Mouse (Mus musculus): ENCODE data around the gene Gm19935.

Gm19935 gene

DNA sequence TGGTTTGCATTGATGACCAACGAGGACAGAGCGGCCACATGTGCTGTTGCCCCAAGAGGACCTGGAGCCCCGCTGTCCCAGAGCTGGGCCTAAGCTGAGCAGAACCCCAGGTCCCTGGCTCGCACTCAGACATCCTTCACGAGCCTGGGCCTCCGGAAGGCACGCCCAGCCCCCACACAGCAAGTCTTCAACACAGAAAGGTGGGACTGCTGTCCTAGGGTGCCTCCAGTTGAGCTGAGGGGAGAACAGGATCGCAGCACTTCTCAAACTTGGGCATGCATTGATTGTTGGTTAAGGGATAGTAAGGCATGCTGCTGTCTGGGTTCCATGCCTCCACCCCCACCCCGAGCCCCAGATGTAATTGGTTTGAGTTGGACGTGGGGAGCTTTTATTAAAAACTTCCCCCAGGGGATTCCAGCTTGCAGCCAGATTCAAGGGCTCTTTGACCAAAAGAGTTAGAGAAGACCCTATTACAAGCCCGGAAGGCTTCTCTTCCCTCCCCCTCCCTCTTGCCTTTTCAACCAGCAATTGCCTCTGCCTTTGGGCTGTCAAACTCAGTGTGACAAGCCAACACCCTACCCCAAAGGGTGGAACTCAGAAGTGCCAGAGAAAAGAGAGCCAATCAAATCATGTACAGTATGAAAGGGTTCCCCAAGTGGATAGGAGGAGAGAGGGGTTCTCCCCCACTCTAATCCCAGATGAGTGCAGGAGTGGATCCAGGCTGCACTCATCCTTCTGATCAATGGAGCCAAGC lies 12.0 kb upstream of the Gm19935 start:
- peak; percentile 17 for DNase-seq

DNA sequence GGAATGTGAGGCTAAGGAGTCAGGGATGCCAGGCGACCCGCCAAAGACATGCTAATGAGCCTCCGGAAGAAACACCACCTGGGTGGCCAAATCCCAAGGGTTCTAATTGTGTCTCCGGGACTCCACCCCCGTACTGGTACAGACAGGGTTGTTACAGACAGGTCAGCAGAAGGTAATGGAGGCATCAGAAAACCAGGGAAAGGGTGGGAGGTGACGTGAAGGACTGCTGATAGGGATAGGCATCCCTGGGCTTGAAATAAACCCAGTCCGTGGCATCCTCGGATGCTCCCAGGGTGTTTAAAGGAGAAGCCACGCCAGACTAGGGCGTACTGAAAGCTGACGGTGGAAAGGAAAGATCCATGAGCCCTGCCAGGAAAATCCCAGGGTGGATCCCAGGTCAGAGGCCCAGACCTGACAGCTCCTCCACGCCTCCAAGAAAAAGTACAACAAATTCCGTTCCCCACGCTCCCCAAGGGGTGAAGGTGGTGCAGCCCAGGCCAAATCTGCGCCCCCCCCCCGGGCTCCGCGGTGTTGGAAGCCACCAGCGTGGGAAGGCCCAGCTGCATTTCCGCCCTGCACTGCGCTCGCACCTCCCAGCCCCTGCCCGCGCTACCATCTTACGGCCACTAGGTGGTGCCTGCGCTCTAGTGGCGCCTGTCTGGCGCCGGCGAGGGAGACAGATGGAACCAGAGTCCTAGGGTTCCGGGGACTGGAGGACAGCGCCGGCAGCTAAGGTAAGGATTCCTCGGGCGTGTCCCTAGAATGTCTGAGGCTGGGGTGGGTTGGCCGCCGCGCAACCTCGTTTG lies 11.2 kb upstream of the Gm19935 start, which contains the start of gene Chd9:
Gene Chd9 (plus strand): TSS at position 172 of the 806 bp plus-strand sequence.
- DNase-seq, result peak; percentile 95

DNA sequence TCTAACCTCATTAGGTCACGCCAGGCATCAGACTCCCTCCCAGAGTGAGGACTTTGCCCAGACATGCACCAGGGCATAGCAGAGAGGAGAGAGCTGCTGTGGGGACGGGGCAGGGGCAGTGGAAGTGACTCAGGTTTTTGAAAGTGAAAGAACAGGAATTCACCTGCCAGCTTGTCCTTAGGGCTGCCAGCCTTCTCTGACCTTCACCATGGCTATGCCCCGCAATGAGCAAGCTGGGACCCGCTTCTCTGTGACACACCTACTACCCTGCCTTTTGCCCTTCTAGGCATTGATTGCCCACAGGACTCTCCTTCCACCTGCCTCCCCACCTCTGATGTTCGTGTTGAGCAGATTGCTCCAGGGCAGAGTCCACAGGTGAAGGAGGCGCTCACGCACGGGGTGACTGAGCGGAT lies 8.3 kb upstream of the Gm19935 start:
- DNase-seq, result peak; percentile 71

DNA sequence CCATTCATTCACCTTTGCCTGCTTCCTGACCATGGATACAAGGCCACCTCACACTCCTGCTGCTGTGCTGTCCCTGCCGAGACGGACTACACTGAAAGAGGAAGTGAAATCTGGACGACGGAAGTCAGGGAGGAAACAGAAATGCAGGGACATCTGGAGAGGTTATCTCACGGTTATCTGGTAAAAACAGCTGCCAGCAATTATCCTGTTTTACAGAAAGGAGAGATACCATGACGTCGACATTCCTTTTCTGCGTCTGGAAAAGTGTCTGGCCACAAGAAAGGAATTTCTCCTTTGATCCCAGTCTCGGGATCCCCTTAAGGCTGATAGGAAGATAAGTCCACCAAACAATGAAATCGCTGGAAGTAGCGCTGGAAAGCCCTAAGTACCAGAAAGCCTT lies 5.2 kb upstream of the Gm19935 start:
- DNase-seq, result peak; percentile 49

DNA sequence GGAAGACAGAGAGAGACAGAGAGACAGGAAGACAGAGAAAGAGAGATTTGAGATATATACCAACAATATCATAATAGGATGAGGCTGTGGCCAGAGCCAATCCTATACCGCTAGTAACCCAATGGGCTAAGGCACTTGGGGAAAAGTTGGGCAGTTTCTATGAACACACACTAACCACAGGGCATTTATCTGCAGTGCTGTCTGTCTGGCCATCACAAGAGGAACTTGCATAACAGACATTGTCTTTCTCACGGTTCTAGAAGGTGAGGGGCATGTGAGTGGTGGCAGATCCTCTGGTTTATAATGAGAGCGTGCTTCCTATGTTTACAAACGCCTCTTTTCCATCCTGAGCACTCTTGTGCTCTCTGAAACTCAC lies 3.1 kb upstream of the Gm19935 start:
- no peak for DNase-seq

DNA sequence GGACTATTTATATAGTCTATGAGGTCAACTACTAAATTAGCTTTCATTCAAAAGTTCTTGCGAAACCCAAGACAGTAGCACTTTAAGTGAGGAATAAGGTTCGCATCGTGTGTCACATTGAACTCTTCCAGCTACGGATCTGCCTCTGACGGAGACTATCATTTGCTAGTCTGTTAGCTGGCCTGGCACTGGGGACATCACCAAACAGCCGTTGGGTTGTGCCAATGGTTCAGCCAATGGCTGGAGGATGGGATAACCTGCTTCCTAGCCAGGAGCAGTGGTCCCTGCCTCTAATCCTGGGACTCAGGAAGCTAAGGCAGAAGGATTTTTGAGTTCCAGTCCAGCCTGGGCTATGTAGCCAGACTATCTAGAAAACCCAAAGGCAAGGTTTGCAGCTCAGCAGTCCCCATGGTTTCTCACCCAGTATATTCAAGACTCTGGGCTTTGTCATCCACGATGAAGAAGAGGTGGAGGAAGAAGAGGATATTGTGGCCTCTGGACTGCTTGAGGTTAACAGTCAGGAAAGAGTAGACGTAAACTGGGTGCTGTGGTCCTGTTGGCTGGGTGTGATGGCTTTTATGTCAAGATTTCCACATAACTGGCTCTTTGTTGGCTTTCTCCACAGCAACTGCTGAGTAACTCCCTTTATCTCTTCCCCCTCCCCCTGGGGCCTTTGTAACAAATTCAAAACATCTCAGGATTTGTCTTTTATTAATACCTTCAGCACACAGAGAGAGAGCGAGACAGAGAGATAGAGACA lies 2.5 kb upstream of the Gm19935 start:
- no peak for DNase-seq

DNA sequence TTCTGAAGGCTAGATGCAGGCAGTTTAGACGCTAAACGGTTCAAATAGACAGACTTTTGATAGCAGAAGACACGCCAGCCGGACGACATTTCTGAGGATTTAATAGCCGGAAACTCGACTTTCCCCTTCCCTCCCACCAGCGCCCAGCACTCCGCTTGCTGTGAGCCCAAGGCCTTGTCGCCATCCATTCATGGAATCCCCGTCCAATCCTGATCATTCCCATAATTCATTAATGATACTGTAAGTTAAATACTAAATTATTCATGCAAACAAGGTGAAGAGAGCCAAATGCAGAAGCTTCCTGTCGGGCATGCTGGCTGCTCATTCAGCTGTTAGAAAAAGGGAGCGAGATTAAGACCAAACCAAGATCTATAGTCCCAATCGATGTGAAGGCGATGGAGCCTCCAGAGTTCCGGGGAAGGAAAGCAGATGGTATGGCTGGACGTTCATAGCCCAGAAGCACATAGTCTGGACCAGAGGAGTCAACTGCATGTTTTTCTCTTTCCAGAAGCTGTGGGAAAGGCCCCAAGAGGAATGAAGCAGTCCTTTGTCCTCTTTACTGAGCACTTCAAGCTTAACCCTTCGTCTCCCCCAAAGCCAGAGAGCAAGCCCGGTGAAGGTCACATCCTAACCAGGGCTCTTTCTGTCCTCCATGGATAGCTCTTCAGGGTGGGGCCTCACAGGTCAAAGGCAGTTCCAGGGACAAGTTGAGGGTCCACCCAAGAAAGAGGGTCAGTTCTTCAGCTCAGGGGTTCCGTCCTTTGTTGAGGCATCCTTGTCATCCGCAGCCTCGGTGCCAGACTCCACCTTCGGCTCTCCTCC lies 921 bp downstream of the Gm19935 start:
- DNase-seq, result no peak

DNA sequence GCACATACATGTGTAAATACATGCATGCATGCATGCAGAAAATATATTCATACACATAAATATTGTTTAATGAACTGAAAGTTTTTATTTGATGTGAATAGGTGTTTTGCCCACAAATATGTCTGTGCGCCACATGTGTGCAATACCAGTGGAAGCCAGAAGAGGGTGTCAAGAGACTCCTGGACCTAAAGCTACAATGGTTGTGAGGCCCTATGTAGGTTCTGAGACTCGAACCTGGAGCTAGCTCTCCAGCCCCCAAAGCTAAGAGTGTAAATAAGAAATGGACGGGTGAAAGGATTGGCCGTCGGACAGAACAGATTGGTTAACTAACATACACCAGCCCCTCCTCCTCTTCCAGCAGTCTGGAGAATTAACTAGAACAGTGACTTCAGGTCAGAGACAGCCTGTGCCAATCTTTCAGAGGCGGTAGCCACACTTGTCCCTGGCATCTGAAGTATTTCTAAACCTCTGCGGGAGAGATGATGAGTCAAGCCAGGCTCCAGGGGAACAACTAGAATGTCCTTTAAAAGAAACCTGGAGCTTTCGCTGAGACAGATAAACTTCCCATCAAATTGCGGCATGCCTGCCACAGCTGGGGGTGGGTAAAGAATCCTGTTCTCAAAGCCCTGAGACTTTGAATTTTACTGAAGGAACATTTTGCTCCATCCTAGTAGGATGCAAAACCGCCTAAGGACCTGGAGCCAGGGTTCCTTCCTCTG lies 3.4 kb downstream of the Gm19935 start:
- no peak for DNase-seq

DNA sequence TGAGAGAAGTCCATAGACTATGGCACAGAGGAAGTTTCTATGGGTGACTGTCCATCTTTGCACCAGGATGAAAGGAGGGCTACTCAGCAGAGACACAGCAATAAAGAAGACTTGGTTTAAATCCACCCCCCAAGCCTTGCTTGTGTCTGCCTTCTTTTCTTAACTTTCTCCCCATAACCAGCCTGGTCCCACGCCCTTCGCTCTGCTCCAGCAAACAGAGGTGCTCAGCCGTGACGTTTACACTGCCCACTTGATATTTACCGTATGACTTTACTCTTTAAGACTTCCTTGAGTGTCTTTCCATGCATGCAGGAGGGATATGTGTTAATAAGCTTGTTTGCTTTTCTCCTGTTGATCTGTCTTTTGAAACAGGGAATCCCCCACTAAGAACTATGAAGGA lies 17.7 kb downstream of the Gm19935 start:
- peak; percentile 19 for DNase-seq

DNA sequence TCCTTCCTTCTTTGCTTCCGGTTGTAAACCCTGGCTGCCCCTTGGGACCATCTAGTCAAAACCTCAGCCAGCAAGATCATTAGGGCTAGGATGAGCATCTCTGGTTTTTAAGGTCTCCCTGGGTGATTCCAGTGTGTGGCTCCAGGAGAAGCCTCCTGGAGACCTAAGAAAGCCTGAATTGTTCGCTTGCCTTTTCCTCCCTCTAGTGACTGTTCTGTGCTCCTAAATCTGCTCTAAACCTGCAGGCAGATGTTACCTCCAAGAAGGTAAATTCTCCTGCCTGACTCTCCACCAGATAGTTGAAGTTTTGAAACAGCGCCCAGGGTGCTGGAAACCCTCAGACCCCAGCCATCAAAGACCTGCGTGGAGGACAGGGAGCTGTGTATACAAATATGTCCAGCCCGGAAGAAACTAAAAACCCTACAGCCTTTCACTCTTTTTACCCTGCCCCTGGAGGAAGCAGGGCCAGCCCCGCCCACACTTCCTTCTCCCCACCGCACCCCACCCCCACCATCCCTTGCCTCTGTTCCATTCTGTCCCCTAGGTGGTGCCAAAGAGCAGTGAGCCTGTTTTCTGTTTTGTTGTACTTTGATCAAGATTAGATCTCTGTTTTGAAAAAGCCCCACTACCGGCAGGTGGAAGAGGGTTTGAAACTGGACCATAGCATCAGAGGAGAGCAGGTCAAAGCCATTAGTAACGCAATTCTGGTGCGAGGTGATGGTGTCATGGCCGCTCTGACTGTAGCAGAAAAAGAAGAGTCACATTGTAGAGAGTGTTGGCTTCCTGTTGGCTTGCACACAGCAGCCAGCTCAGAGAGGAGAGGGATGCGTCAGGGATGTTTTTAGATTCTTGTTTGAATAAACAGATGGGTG lies 22.0 kb downstream of the Gm19935 start:
- DNase-seq, result peak; percentile 84

DNA sequence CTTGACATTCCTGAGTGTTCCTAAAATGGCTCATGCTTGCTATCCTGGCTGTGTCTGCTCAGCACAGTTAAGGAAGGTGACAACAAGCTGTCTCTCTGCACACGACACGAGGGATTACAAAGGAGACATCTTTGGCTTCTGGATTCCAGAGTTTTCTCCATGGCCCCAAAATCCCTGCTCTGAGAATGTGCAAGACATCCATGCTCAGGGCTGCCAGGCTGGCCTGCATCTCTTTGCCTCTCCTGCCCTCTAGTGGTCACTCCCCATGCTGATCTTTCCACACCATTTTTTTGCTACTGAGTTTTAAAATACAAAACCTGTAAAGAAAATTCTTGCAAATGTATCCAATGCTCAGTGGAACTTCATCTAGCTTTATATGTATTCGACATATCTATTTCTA lies 23.5 kb downstream of the Gm19935 start:
- peak; percentile 82 for DNase-seq

DNA sequence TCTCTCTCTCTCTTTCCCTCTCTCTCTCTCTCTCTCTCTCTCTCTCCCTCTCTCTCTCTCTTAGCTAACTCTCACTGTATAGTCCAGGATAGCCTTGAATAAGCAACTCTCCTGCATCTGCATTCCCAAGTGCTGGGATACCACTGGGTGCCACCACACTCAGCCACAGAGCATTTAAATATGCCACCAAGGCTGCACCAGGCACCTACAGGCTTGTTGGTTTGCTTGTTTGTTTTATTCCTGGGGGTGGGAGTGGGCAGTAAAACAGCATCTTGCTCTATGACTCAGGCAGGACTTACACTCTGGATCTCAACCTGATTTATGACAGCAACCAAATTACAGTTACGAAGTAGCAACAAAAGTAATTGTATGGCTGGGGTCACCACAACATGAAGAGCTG lies 25.6 kb downstream of the Gm19935 start:
- DNase-seq, result no peak

DNA sequence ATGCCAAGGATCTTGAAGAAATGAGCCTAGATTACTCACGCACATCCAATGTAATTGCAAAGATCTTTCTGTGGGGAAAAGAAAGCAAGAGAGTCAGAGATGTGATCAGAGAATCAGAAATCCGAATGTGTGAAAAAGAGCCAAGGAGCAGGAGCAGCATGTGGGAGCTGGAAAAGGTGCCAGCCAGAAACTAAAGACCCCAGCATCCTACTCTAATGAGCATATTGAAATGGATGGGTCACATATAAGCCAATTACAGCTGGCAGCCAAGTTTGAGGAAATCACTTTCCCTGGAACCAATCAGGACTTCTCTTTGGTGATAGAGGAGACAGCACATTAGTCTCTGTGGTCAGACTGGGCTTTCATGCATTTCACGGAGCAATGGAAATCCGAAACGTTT lies 47.4 kb downstream of the Gm19935 start:
- DNase-seq, result no peak
